Mouse (Mus musculus) adipocyte (in vitro differentiated cells): ENCODE results near the gene Cstad.

ENCODE experiments used
- DNase-seq: peaks from one replicate; pipeline ENCODE4 v3.0.0-alpha.2; 2016; ENCODE audit warnings: low spot score

The Cstad gene

DNA sequence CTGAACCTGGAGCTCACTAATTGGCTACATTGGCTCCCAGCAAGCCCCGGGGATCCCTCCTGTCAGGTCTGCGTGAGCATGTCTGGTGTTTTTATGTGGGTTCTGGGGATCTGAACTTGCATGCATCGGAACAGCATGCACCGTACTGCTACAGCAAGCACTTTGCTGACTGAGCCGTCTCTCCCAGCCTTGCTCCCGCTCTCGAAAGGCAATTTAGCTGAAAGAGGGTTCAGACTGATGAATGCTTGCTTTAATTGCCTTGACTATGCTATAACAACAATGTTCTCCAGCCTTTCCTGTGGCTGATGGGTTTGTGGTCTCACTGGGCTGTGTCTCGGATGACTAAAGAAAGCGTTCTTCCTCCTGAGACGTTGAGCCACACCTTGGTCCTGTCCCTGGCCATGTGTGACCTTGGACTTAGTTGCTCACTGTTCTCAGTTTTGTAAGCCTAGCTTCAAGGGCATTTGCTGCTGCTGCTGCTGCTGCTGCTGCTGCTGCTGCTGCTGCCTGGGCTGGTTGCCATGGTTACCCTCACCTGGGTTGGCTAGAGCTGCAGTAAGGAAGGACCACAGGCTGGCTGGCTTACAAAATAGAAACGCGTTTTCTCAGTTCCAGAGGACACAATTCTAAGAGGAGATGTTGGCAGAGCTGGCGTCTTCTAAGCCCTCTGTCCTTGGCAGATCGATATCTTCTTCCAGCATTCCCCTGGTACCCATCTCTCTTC, 34.4 kb downstream of the Cstad start:
- no peak for DNase-seq

GRCm38 (mm10) chr2:30629860-30630259, 35.0 kb downstream of the Cstad start:
- DNase-seq = no peak

GRCm38 (mm10) chr2:30636266-30636671, 41.4 kb downstream of the Cstad start:
- no peak for DNase-seq

DNA sequence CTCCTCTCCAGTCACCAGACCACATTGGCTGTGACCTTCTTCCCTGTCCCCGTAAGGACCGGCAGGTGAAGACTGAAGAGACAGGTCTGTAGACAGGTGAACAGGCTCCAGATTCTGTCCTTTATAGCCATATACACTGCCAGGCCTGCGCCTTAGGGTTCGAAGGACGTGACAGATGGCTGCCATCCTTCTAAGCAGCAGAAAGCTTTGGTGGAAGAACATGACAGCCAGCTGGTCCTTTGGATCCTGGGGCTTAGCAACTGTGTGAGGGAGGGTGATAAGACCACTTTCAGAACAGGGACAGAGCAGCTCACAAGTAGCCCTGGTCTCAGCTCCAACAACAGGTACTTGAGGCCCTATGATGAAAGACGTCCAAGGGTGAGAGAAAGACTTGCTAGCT, 43.2 kb downstream of the Cstad start:
- no peak for DNase-seq

DNA sequence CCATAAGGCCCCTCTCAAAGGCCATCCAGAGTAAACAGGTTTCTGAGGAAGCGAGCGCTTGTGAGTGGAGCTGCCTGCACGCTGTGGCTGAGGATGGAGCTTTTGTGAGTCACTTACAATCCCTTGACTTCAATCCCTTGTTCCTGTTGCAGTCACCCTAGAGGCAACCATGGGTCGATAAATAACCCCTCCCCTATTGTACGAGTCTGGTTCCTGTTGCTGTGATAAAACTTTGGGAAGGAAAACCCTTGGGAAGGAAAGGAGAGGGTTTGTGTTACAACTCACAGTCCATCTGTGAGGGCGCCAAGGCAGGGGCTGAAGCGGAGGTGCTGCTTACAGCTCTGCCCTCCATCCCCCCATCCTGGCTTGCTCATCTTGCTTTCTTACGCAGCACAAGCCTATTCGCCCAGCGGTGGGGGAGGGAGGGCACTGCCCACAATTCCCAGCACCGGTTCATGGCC, 45.2 kb downstream of the Cstad start:
- no peak for DNase-seq

- DNase-seq = no peak
These were observed 48.0 kb downstream of the Cstad start for GRCm38 (mm10) chr2:30642810-30643209.

DNA sequence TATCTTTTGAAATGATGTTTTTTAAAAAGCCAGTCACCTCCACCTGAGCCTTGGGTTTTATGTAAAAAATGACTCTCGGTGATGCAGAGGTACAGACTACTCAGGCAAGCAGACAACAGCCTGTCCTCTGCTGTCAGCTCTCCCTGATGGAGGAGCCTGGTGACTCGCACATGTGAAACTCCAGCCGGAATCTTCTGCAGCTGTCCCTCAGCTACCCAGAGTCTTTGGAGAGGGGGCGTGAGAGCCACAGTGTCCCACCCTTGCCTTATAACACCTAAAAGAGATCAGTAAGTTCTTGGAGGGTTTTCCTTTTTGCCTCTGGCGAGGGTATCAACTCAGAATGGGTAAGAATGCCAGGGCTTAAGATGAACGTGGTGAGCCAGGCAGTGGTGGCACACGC, 48.6 kb downstream of the Cstad start:
- no peak for DNase-seq

GRCm38 (mm10) chr2:30646833-30647232, 52.0 kb downstream of the Cstad start:
- DNase-seq = no peak

GRCm38 (mm10) chr2:30647303-30647881, 52.6 kb downstream of the Cstad start:
- no peak for DNase-seq

DNA sequence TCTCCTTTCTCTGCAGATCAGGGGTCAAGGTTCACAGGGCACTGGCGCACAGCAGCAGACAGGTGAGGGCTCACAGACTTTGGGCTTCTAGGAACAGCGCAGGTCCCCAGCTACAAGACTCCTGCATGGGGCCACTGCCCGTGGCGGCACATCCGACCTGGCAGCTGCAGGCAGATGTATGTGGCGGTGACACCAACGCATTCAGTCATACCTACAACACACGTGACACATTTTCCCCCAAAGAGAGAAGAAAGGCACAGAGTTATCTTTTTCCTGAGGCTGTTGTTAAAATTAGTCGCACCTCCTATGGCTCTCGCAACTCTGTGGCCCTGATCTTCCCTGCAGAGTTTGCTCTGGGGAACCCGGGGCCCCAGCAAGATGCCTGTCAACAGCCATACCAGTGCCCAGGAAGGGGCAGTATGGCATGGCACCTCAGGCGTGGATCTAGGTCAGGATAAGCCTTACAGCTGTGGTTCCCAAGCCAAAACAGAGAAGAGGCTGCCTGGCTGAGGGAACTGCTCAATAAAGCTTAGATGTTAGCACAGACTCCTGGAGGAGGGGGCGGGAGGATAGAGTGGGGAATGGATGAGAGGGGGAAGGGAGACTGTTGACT, 53.1 kb downstream of the Cstad start:
- no peak for DNase-seq

- DNase-seq = no peak
These were observed 55.4 kb downstream of the Cstad start for GRCm38 (mm10) chr2:30650249-30650648.

GRCm38 (mm10) chr2:30651831-30652230, 57.0 kb downstream of the Cstad start:
- DNase-seq = no peak

DNA sequence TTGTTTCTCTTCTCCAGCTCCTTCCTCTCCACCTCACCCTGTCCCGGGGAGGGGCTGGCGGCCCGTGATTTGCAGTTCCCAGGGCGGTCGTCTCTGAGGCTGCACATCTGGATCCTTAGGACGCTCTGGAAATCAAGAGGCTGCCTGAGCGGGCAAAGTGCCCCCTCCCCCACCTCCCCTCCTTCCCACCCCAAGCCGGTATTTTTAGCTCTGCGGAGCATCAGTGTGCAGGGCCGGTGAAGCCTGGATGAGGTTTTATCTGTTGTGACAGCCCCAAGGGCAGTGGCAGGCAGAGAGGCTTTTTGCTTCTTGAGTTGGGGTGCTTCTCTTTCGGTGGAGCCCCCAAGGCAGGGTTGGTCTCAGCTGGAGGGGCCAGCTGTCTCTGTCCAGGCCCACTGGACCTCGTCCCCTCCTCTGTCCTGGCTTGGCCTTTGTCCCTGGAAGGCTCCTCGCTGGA, 57.8 kb downstream of the Cstad start:
- DNase-seq = no peak

DNA sequence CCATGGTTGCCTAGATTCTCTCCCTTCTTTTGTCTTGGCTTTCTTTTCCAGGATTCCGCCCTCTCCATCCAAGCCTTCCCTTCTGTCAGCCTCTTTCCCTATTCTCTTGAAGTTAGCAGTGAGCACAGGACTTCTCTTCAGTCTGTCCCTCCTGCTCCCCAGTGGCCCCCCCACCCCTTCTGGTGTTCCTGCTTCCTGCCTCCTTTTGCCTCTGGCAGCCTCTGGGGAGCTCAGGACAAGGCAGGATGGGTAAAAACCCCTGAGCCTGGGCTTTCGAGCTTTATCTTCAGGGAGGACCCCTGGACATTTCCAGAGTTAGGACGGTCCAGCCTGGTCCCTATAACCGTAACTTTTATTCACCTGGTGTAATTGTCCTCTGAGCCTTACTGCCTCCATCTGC, 58.2 kb downstream of the Cstad start:
- DNase-seq = no peak

DNA sequence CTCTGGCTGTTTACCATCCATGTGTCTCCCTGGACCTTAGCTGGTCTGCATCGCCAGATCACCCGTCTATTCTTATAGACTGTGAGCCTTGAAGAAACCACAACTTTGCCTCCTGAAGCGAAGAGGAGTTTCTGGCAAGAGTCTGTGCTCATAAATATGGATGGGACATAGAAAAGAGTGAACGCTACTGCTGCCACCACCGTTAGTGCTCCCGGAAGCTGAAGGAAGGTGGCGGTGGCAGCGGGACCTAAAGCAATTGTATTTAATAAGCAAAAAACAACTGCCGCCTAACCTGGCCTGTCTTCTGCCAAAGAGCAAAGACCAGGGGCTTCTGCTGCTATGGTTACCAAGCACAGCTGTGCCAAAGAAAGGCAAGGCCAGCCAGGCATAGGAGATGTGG, 59.3 kb downstream of the Cstad start:
- DNase-seq = no peak

DNA sequence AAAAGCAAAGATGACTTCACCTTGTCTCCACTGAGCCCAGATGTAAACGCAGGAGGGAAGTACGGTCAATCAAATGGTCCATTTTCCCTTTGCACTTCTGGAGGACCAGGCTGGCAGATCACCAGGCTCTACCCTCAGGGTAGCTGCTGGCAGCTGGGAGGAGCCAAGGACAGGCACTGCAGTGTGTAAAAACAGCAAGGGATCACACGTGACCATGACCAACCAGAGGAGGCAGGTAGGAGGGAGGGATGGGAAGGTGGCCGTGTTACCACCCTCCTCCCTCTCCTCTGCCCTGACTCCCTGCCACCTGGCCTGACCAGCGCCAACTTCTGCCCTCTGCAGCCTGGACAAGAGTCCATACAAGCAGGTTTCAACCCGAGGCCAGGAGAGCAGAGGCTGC, 59.7 kb downstream of the Cstad start:
- no peak for DNase-seq

DNA sequence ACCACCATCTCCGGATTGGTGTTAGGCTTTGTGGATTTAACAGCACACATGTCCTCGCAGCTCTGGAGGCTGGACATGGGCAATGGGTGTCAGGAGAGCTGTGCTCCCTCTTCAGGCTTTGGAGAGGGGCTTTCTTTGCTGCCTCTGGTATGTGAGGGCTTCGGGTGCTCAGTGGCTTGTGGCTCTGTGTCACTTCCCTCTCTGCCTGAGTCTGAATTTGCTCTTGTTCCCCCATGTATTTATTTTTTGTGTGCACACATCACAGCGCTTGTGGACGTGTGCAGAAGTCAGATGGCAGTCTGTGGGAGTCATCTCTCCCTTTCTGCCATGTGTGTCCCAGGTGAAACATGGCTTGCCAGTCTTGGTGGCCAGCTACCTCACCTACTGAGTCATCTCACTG, 60.9 kb downstream of the Cstad start:
- DNase-seq = no peak

DNA sequence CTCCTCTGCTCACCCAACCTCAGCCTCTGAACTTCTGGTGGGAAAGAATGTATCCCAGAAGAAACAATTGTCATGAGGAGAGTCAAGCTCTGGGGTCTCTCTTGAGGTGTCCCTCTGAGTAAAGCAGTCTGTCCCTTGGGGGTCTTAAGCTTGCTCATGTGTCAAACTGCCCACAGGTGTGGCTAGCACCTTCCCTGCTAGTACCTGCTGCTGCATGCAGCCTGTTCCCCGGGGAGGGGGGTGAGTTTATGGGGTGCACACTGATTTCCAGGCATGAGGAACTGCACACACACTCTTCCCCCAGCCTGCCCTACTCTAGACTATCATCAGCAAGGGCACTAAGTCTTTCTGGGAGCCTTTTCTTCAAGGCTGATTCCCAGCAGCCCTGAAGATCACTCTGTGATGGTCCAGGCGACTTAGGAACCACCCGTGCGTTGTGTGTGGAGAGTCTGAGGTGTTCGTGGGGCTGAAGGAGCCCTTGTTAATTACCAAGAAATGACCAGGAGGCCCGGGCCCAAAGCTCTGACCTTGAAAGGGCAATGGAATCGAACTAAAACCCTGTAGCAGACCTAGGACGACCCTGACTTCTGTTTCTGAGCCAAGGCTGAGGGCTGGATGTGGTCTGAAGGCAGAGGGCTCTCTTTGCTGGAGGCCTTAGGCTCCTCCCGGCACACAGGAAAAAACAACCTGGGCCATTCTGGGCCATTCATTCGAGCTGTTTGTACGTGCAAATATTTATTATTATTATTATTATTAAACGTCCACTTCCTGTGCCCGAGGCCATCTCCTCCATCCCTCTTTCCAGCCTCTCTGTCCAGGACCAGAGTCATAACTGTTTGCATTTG, 62.1 kb downstream of the Cstad start:
- DNase-seq = no peak

DNA sequence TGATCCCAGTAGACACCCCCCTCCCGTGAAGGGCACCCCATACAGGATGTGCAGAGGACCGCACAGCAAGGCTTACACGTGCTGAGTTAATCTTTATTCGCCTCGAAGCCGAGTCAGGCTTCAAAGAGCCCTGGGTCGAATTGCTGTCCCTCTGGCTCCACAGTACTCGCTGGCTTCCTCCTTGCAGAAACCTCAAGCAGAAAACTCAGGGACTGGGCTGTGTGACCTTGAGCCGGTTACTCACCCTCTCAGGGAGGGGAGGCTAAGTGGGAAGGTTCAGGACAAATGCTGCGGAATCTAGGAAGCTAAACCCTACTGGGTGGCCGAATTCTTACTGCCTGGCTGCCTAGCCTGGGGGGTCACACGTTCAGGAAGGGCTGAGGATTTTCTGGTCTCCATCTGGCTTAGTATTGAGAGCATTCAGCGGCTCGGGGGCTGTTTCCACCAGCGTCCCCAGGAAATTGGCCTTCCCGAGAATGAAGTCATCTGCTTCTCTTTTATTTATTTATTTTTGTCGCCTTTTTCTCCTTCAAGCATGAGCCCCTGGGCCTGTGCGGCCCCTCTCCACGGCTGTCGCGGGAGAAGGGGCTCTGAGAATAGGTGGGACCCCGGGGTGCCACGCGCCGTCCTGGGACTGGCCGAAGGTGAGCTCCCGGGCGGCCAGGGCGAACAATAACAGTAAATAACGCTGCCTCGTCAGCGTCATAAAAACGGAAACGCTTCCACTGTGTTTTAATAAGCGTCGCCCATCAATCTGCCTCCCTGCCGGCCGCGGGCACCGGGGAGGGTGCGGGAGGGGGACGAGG, 63.0 kb downstream of the Cstad start:
- DNase-seq = peak; percentile 39

DNA sequence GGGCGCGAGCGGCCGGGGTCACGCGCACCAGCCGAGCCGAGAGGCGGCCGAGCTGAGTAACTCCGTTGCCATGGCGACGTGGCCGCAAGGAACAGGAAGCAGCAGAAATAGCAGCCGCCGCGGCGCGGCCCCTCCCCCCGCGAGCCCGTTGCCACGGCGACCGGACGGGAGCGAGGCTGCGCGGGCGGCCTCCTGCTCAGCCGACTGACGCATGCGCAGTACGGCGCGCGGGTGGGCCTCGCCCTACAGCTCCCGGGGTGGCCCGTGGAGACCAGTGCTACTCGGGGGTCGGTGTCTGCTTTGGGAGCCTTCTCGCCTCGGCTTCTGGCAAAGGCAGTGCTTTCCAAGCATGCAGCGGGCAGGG, 63.6 kb downstream of the Cstad start:
- DNase-seq = peak; percentile 96
